Mouse (Mus musculus) lung, embryonic 15.5 days (tissue): ENCODE data around the gene Jpt1. TPM values are rescaled to one million over a fixed set of nuclear protein-coding genes. Genes with fewer than 3 reads are reported as not detected.
"Not testable (repeated sequence)": the region's sequence is repeated elsewhere in the genome, so short reads cannot be mapped to it uniquely, and the experiment has no call there.

Experiments
- ATAC-seq: fragments of 200-750 bp; cut with Nextera tagmentation; 2 replicates; pipeline ENCODE4 v1.8.0; 2017; ENCODE audit warnings: moderate number of reproducible peaks, borderline replicate concordance; ENCODE audit not compliant: low FRiP score, low TSS enrichment; ENCODE audit errors: extremely low read depth
- H3K27ac ChIP-seq: fragments of 300-500 bp; sonication (generic); 2 replicates; pipeline ENCODE4 v1.5.1; 2015; ENCODE audit warnings: moderate library complexity, mild to moderate bottlenecking, inconsistent platforms
- H3K27me3 ChIP-seq: fragments of 300-500 bp; sonication (generic); 2 replicates; pipeline ENCODE4 v1.6.1; 2015; ENCODE audit warnings: inconsistent platforms
- H3K36me3 ChIP-seq: fragments of 300-500 bp; sonication (generic); 2 replicates; pipeline ENCODE4 v1.6.1; 2015; ENCODE audit warnings: inconsistent platforms
- H3K4me1 ChIP-seq: fragments of 300-500 bp; sonication (generic); 2 replicates; pipeline ENCODE4 v1.6.1; 2015; ENCODE audit warnings: inconsistent platforms
- H3K4me2 ChIP-seq: fragments of 300-500 bp; sonication (generic); 2 replicates; pipeline ENCODE4 v1.6.1; 2015; ENCODE audit warnings: inconsistent platforms, mild to moderate bottlenecking, moderate library complexity
- H3K4me3 ChIP-seq: fragments of 300-500 bp; sonication (generic); 2 replicates; pipeline ENCODE4 v1.5.1; 2015; ENCODE audit warnings: mild to moderate bottlenecking, inconsistent platforms
- H3K9ac ChIP-seq: fragments of 300-500 bp; sonication (generic); 2 replicates; pipeline ENCODE4 v1.6.1; 2015; ENCODE audit warnings: inconsistent platforms
- H3K9me3 ChIP-seq: fragments of 300-500 bp; sonication (generic); 2 replicates; pipeline ENCODE4 v1.6.1; 2016; ENCODE audit warnings: inconsistent platforms
- WGBS: fragments of 180-500 bp; shearing (Covaris S2); methylation state at CpG from one replicate; pipeline ENCODE4 v1.1.7; 2015; 5-methylcytosine and 5-hydroxymethylcytosine counted together
- polyA plus RNA-seq: library from polyadenylated mRNA; unstranded; fragments of >200 nt; fragmentation: Nextera tagmentation; extraction: Ambion mirVana; gene quantifications from 2 replicates; pipeline ENCODE4 v1.2.1, GENCODE M21; 2015

Jpt1 gene
- polyA plus RNA-seq, 1 experiment from 2014 or later, result 510 TPM

DNA sequence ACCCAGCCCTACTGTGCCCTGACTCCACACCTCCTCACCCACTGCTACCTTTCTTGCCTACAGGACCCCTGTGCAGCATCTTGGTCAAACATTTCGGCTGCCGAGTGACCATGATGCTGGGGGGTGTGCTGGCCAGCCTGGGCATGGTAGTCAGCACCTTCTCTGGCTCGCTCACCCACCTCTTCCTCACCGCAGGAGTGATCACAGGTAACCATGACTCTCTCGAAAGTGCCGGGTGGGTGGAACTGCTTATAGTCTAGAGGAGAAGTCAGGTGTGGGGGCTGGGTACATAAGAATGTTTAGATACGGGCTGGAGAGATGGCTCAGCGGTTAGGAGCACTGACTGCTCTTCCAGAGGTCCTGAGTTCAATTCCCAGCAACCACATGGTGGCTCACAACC, 49.3 kb downstream of the Jpt1 start:
- Histone ChIP-seq H3K9ac (no peak overlapping the region), H3K27me3 (no peaks in the 10 kb centered on the region), H3K4me3 (no peak overlapping the region), H3K9me3 (no peaks in the 10 kb centered on the region), H3K4me2 (no peak overlapping the region), H3K4me1 (no peaks in the 10 kb centered on the region), H3K27ac (no peak overlapping the region), H3K36me3 (no peaks in the 10 kb centered on the region)
- ATAC-seq, result no peak
- 80% methylated on average over 8 of the region's 8 CpGs for WGBS

DNA sequence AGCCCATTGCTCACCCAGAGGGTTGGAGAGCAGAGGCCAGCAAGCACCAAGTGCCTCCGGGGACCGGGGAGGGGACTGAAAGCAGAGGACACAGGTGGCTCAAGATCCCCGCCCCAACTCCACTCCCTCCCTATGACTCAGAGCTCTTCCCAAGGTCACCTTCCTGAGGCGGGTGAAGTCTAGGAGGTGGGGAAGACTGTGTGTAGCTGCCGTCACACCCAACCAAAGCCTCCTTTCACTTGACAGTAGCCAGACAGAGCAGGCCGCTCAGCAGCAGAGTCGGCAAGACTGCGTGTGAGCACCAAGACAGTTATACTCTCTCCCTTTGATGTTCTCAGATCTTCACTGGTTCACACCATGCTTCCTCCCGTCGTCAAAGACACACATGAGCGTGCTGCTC, 50.8 kb downstream of the Jpt1 start:
- no peak overlapping the region for H3K27ac ChIP-seq
- H3K4me2 ChIP-seq, result no peak overlapping the region
- no peaks in the 10 kb centered on the region for H3K9me3 ChIP-seq
- no peaks in the 10 kb centered on the region for H3K4me1 ChIP-seq
- H3K36me3 ChIP-seq, result no peaks in the 10 kb centered on the region
- no peak overlapping the region for H3K4me3 ChIP-seq
- WGBS, result 60% methylated on average over 11 of the region's 11 CpGs
- ATAC-seq, result no peak
- no peaks in the 10 kb centered on the region for H3K27me3 ChIP-seq
- no peak overlapping the region for H3K9ac ChIP-seq

- Histone ChIP-seq H3K4me2 (no peak within 1 kb of the TSS), H3K36me3 (no peaks in the 10 kb centered on the region), H3K9ac (no peak within 1 kb of the TSS), H3K27ac (no peak within 1 kb of the TSS), H3K27me3 (no peaks in the 10 kb centered on the region), H3K4me1 (peaks cover 3% of the 10 kb centered on the region; the same call in 1 of the 2 replicates), H3K4me3 (no peak within 1 kb of the TSS), H3K9me3 (no peaks in the 10 kb centered on the region)
- 65% methylated on average over 16 of the region's 16 CpGs for whole genome bisulfite sequencing
- peak; percentile 41; the same call in 1 of the 2 replicates for ATAC-seq
Observed at GRCm38 (mm10) chr11:115462243-115462891, 51.8 kb downstream of the Jpt1 start, which contains the start of gene Slc16a5. Gene Slc16a5 (plus strand): TSS chr11:115462474.

DNA sequence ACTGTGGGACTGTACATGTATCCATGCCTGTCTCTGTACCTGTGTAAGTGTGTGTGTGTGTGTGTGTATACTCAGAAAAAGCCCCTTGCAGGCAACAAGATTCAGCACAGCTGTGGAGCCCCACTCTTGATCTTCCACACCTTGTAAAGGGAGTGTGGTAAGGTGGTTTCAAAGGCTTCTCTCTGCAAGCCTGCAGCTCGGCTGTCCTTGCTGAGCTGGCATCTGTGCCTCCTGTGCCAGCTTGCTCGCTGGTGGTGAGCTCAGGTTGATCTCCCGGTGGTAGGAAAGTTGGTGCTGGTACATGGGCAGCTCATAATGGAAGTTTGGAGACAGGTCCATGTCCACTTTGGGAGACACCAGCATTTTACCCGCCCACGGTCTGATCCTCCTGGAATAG, 52.3 kb downstream of the Jpt1 start:
- H3K4me1 ChIP-seq, result peaks cover 6% of the 10 kb centered on the region; the same call in 1 of the 2 replicates
- no peaks in the 10 kb centered on the region for H3K36me3 ChIP-seq
- no peaks in the 10 kb centered on the region for H3K9me3 ChIP-seq
- 62% methylated on average over 5 of the region's 5 CpGs for WGBS
- ATAC-seq, result no peak
- no peaks in the 10 kb centered on the region for H3K27me3 ChIP-seq
- no peak overlapping the region for H3K27ac ChIP-seq
- no peak overlapping the region for H3K4me3 ChIP-seq
- no peak overlapping the region for H3K4me2 ChIP-seq
- H3K9ac ChIP-seq, result no peak overlapping the region

- no peak for ATAC-seq
- Histone ChIP-seq H3K9ac (no peak overlapping the region), H3K27me3 (no peaks in the 10 kb centered on the region), H3K4me3 (no peak overlapping the region), H3K36me3 (no peaks in the 10 kb centered on the region), H3K4me1 (peaks cover 6% of the 10 kb centered on the region; the same call in 1 of the 2 replicates), H3K27ac (no peak overlapping the region), H3K9me3 (no peaks in the 10 kb centered on the region), H3K4me2 (no peak overlapping the region)
- 26% methylated on average over 8 of the region's 8 CpGs for WGBS
Observed at GRCm38 (mm10) chr11:115460976-115461375, 53.2 kb downstream of the Jpt1 start.

GRCm38 (mm10) chr11:115457405-115457804, 56.8 kb downstream of the Jpt1 start:
- no peaks in the 10 kb centered on the region for H3K36me3 ChIP-seq
- no peaks in the 10 kb centered on the region for H3K27me3 ChIP-seq
- H3K9ac ChIP-seq, result no peak overlapping the region
- peaks cover 6% of the 10 kb centered on the region; the same call in 1 of the 2 replicates for H3K4me1 ChIP-seq
- H3K9me3 ChIP-seq, result no peaks in the 10 kb centered on the region
- peak; percentile 59 for ATAC-seq
- no peak overlapping the region for H3K27ac ChIP-seq
- no peak overlapping the region for H3K4me2 ChIP-seq
- no peak overlapping the region for H3K4me3 ChIP-seq
- WGBS, result 17% methylated on average over 6 of the region's 6 CpGs

DNA sequence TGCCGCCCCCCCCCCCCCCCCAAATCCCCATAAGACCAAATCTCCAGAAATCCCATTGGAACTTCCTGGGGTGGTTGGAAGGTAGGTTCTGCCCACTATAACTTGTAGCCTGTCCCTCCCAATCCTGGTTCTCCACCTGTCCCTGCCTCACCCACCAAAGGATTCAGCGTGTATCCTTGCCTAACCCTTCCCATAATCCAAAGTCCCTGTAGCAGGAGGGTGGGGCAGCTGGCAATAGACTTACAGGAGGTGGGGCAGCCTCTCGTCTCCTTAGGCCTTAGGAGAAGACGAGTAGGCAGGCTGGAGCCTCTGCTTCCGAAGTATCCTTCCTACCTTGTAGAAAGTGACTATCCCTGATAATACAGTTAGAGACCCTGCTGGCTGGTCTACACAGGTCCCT, 58.0 kb downstream of the Jpt1 start:
- H3K36me3 ChIP-seq, result no peaks in the 10 kb centered on the region
- H3K27ac ChIP-seq, result no peak overlapping the region
- no peak overlapping the region for H3K9ac ChIP-seq
- no peak overlapping the region for H3K4me3 ChIP-seq
- H3K4me1 ChIP-seq, result peaks cover 6% of the 10 kb centered on the region; the same call in 1 of the 2 replicates
- WGBS, result 90% methylated on average over 5 of the region's 5 CpGs
- H3K9me3 ChIP-seq, result no peaks in the 10 kb centered on the region
- ATAC-seq, result no peak
- H3K4me2 ChIP-seq, result no peak overlapping the region
- no peaks in the 10 kb centered on the region for H3K27me3 ChIP-seq

DNA sequence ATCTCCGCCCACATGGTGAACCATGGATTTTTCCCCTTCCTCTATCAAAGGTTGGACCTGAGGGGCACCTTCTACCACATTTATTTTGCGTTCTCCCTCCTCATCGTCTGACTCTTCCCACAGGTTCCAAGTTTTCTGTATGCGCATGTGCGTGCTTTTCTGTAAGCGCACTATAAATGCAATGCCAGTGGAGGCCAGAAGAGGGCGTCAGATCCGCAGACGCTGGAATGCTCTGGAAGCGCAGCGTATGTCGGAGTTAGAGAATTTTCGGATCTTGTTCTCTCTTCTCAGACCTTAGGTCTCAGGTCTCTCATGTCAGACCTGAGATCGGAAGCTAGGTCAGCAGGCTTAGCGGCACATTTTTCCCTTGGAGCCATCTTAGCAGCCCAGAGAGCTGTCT, 58.6 kb downstream of the Jpt1 start:
- no peak overlapping the region for H3K4me3 ChIP-seq
- 88% methylated on average over 15 of the region's 15 CpGs for WGBS
- H3K36me3 ChIP-seq, result no peaks in the 10 kb centered on the region
- no peak for ATAC-seq
- H3K4me1 ChIP-seq, result peaks cover 6% of the 10 kb centered on the region; the same call in 1 of the 2 replicates
- no peaks in the 10 kb centered on the region for H3K27me3 ChIP-seq
- H3K9ac ChIP-seq, result no peak overlapping the region
- no peak overlapping the region for H3K4me2 ChIP-seq
- H3K9me3 ChIP-seq, result no peaks in the 10 kb centered on the region
- no peak overlapping the region for H3K27ac ChIP-seq

- H3K9me3 ChIP-seq, H3K27ac ChIP-seq, H3K4me1 ChIP-seq, H3K9ac ChIP-seq, ATAC-seq, H3K4me3 ChIP-seq, H3K4me2 ChIP-seq, H3K36me3 ChIP-seq, H3K27me3 ChIP-seq: not testable (repeated sequence)
- WGBS, result 82% methylated on average over 6 of the region's 6 CpGs
Observed at GRCm38 (mm10) chr11:115454822-115455221, 59.4 kb downstream of the Jpt1 start.

DNA sequence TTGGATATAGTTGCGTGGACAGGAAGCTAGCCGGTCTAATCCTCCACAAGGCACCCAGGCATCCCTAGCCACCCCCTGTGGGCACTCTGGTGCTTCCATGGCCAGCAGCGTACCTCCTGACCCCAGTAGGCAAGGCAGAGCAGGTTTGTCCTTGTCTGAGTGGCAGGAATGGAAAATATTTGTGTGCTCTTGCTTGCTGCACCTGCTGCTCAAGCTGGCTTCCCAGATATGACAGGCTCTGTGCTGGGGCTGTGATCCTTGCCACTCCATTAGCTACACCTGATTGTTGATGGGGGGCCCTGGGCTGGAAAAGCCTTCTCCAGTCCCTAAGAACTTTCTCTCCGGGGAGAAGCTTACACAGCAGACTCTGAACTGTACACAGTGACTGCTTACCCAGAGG, 60.9 kb downstream of the Jpt1 start:
- Histone ChIP-seq H3K4me3 (no peak overlapping the region), H3K9ac (no peak overlapping the region), H3K4me2 (no peak overlapping the region), H3K4me1 (peaks cover 6% of the 10 kb centered on the region; the same call in 1 of the 2 replicates), H3K9me3 (no peaks in the 10 kb centered on the region), H3K36me3 (no peaks in the 10 kb centered on the region), H3K27me3 (no peaks in the 10 kb centered on the region), H3K27ac (no peak overlapping the region)
- WGBS, result 60% methylated on average over 4 of the region's 4 CpGs
- ATAC-seq, result no peak

GRCm38 (mm10) chr11:115452281-115452860, 61.8 kb downstream of the Jpt1 start:
- no peaks in the 10 kb centered on the region for H3K36me3 ChIP-seq
- H3K27me3 ChIP-seq, result no peaks in the 10 kb centered on the region
- H3K27ac ChIP-seq, result no peak overlapping the region
- 79% methylated on average over 7 of the region's 7 CpGs for WGBS
- peaks cover 3% of the 10 kb centered on the region; the same call in 1 of the 2 replicates for H3K4me1 ChIP-seq
- no peak overlapping the region for H3K4me2 ChIP-seq
- no peak for ATAC-seq
- H3K9me3 ChIP-seq, result no peaks in the 10 kb centered on the region
- no peak overlapping the region for H3K9ac ChIP-seq
- no peak overlapping the region for H3K4me3 ChIP-seq

DNA sequence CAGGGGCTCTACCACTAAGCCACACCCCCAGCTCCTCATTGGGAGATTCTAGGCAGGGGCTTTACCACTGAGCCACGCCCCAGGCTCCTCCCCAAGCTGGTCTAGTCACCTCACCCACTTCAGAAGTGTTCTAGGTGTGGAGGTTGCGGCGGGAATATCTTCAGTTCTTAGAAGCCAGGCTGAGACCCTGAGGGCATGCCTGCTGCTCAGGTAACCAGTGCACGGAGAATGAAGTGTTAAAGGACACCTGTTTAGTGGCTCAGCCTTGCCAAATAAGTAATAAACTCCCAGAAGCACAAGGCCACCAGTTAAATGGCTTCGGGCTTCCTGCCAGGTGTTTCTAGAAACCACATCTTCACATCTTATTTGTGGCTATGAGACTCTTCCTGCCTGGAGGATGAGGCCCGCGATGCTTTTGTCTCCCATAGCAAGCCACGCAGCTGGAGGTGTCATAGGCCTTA, 62.4 kb downstream of the Jpt1 start:
- Histone ChIP-seq H3K4me3 (no peak overlapping the region), H3K4me2 (no peak overlapping the region), H3K4me1 (peaks cover under 1% of the 10 kb centered on the region; the same call in 1 of the 2 replicates), H3K36me3 (no peaks in the 10 kb centered on the region), H3K27me3 (no peaks in the 10 kb centered on the region), H3K27ac (no peak overlapping the region), H3K9me3 (no peaks in the 10 kb centered on the region), H3K9ac (no peak overlapping the region)
- no peak for ATAC-seq
- 83% methylated on average over 8 of the region's 8 CpGs for WGBS
